Mouse (Mus musculus) olfactory bulb, adult 2 months (tissue): ENCODE data around the gene Zfp143.

Source experiments
- CTCF ChIP-seq: fragments of 200-500 bp; IDR thresholded peaks from 2 replicates; pipeline ENCODE4 v1.5.1; 2012; ENCODE audit warnings: low read depth, mild to moderate bottlenecking, low read length, moderate library complexity; ENCODE audit not compliant: insufficient read depth
- POLR2A ChIP-seq: fragments of 200-500 bp; IDR thresholded peaks from 2 replicates; pipeline ENCODE4 v1.6.1; 2012; ENCODE audit warnings: mild to moderate bottlenecking, low read depth, low read length, moderate library complexity; ENCODE audit not compliant: insufficient read depth

GRCm38 (mm10) chr7:110121516-110122288, 60.7 kb downstream of the Zfp143 start, which contains the start of gene Wee1:
- TF ChIP-seq POLR2A (no peak), CTCF (no peak)
